Mouse (Mus musculus): ENCODE results near the gene Add3. TPM values are rescaled to one million over a fixed set of nuclear protein-coding genes. Genes with fewer than 3 reads are reported as not detected.

Gene Add3
- polyA plus RNA-seq, 1 experiment, result 19.4 TPM

DNA sequence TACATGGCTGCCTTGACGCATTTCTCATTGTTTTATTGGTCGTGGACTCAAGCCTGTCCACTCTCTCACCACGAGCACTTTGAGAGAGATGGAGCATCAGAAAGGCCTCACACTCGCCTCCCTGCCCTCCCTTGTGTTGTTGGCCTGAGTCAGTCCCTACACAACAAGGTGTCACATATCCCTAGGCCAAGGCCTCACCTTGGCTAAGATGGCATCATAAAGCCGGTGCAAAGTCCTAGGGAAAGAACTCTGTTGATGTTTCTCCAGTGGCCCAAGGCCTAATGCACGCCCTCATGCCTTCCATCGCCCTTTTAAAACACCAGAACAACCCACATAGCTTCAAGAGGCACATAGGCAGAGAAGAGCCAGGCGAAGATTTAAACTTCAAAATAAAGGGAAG lies 140.0 kb downstream of the Add3 start:
- H3K27ac ChIP-seq (ENCODE audit: insufficient read depth, low read length), result no peak overlapping the region
- TF ChIP-seq POLR2A (IDR thresholded peaks at IDR 0.05; ENCODE audit: low read depth, low read length) (no peak), CTCF (IDR thresholded peaks at IDR 0.05; ENCODE audit: borderline replicate concordance, insufficient read depth, low read length) (no peak)
- no peak overlapping the region for H3K4me3 ChIP-seq (ENCODE audit: insufficient read depth, low read length)
- H3K4me1 ChIP-seq (ENCODE audit: control insufficient read depth, insufficient read depth, low read length), result no peaks in the 10 kb centered on the region

DNA sequence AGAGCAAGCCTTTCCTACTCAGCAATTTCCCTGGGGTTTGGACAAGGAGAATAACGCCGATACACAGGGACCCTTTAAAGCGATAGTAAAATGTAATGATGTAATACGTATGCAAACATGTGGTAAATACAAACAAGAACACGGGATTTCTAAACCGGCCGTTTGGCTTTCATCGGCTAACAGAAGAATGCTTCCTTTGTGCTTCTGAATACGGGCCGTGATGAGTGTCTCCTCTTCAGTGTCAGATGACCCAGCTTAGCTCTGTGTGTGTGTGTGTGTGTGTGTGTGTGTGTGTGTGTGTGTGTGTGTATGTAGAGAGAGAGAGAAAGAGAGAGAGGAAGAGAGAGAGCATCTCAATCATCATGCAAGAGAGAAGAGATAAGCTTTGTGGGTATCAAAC lies 142.3 kb downstream of the Add3 start:
- Histone ChIP-seq H3K4me1 (ENCODE audit: control insufficient read depth, insufficient read depth, low read length) (no peaks in the 10 kb centered on the region), H3K4me3 (ENCODE audit: insufficient read depth, low read length) (no peak overlapping the region), H3K27ac (ENCODE audit: insufficient read depth, low read length) (no peak overlapping the region)
- TF ChIP-seq POLR2A (IDR thresholded peaks at IDR 0.05; ENCODE audit: low read depth, low read length) (no peak), CTCF (IDR thresholded peaks at IDR 0.05; ENCODE audit: borderline replicate concordance, insufficient read depth, low read length) (no peak)

DNA sequence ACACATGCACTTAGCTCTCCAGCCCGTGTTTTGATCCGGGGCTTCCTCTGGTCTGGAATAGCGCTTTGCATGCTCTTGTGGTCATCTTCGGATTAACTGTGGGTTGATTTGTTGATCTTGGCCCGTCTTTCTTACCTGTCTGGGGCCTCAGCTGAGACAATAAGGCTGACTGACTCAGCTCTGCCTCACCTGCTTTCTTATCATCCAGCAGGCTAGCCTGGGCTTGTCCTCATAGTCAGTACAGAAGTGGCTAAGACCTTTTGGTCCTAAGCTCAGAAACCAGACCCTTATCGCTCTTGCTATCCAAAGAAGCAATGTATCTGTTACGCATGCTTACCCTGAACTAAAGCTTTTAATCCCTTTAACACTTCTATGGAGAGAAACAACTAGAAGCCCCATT lies 143.5 kb downstream of the Add3 start:
- no peak overlapping the region for H3K27ac ChIP-seq (ENCODE audit: insufficient read depth, low read length)
- H3K4me1 ChIP-seq (ENCODE audit: control insufficient read depth, insufficient read depth, low read length), result no peaks in the 10 kb centered on the region
- TF ChIP-seq POLR2A (IDR thresholded peaks at IDR 0.05; ENCODE audit: low read depth, low read length), result no peak
- no peak for TF ChIP-seq CTCF (IDR thresholded peaks at IDR 0.05; ENCODE audit: borderline replicate concordance, insufficient read depth, low read length)
- H3K4me3 ChIP-seq (ENCODE audit: insufficient read depth, low read length), result no peak overlapping the region

DNA sequence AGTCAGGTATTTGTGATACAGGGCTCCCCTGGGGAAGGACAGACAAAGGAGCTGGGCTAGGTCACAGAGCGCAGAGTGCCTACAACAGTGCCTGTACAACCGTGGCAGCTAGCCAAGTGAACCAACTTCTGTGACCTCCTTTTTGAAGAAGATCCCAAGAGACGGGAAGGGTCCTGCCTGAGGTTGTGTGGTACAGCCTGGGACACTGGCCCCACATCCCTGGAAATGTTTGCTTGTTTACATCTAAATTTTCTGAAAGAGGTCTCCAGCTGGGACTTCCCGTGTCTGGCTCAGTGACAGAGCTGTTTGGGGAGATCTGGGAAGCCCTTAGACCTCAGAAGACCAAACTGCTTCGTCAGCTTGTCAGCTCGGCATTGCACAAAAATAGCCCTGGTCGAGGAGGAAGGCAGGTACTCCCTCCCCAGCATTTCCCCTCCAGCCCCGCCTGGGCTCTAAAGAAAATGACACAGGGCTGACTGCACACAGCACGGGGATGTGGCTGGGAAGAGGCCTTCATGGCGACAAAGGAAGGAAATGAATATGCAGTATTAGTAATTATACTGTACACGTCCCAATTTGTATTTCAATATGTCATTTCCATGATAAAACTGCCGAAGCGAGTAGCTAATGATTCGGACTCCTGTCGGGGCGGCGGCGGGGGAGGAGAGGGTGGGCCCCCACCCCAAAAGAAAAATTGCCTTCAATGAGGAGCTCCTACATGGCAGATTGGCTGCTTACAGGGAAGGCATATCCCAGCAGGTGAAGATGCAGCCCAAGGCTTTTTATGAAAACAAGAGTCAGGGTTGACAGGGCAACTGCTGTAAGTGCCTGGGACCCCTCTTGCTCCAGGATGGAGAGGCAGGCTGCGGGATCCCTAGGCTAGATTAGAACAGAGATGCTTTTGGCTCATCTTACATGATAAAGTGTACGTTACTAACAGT lies 144.3 kb downstream of the Add3 start:
- no peak for TF ChIP-seq CTCF (IDR thresholded peaks at IDR 0.05; ENCODE audit: borderline replicate concordance, insufficient read depth, low read length)
- TF ChIP-seq POLR2A (IDR thresholded peaks at IDR 0.05; ENCODE audit: low read depth, low read length), result no peak
- H3K4me1 ChIP-seq (ENCODE audit: control insufficient read depth, insufficient read depth, low read length), result no peaks in the 10 kb centered on the region
- H3K27ac ChIP-seq (ENCODE audit: insufficient read depth, low read length), result no peak overlapping the region

DNA sequence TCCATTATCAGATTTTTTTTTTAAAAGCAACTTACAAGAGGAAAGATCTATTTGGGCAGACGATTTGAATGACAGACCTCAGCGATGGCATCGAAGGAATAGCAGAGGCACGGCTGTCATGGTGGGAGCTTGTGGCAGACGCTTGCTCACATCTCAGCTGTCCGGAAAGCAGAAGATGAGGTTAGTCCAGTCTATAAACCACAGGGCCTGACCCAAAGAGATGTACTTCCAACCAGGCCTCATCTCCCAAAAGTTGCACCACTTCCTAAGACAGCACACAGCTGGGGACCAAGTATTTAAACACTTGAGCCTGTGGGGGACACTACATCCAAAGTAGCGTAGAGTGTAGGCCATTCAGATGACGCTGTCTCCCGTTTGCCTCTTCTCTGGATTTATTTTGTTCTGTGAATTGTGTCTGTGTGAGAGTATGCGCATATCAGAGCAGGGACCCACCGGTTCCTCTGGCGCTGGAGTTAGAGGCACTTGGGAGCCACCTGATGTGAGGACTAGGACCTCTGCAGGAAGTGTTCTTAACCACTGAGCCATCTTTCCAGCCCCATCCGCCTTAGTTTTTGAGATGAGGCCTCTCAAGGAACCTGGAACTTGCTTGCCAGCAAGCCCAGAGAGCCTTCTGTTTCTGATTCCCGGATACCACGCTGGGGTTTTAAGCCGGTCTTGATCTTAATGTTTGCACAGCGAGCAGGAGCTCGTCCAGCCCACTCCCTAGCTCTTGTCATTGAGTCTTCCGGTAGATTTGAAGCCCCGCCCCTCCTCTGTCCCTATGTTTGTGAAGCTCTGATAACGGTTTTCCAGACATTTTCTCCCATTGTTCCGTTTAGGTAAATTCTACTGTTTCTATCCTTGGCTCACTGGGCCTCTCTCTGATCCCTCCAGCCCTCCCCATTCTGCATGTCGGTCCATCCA lies 156.3 kb downstream of the Add3 start:
- TF ChIP-seq CTCF (IDR thresholded peaks at IDR 0.05; ENCODE audit: borderline replicate concordance, insufficient read depth, low read length), result no peak
- no peak for TF ChIP-seq POLR2A (IDR thresholded peaks at IDR 0.05; ENCODE audit: low read depth, low read length)
- Histone ChIP-seq H3K27ac (ENCODE audit: insufficient read depth, low read length) (no peak overlapping the region), H3K4me1 (ENCODE audit: control insufficient read depth, insufficient read depth, low read length) (no peaks in the 10 kb centered on the region), H3K4me3 (ENCODE audit: insufficient read depth, low read length) (no peak overlapping the region)

More for the DNA sequence above, 144.3 kb downstream of the Add3 start:
- H3K4me3 ChIP-seq (ENCODE audit: insufficient read depth, low read length), result no peak overlapping the region

Other genes with a start within 250 kb of the Add3 start
- 92.1 and 102 TPM in 2 replicates for gene Xpnpep1, start 100.2 kb upstream of the Add3 start, polyA plus RNA-seq (2011; ENCODE audit: insufficient read length, low read depth, missing spikeins)
- 17.5 and 19.8 TPM in 2 replicates for gene Mxi1, start 170.1 kb downstream of the Add3 start, polyA plus RNA-seq (2011; ENCODE audit: insufficient read length, low read depth, missing spikeins)
- not detected in 2 replicates for gene Gm10197, start 231.3 kb downstream of the Add3 start, polyA plus RNA-seq (2011; ENCODE audit: insufficient read length, low read depth, missing spikeins)

Measured in embryonic fibroblast, embryonic 13.5 days (primary cell).